35 mouse cellular contexts compared by ENCODE assay signal in the genomic region with DNA sequence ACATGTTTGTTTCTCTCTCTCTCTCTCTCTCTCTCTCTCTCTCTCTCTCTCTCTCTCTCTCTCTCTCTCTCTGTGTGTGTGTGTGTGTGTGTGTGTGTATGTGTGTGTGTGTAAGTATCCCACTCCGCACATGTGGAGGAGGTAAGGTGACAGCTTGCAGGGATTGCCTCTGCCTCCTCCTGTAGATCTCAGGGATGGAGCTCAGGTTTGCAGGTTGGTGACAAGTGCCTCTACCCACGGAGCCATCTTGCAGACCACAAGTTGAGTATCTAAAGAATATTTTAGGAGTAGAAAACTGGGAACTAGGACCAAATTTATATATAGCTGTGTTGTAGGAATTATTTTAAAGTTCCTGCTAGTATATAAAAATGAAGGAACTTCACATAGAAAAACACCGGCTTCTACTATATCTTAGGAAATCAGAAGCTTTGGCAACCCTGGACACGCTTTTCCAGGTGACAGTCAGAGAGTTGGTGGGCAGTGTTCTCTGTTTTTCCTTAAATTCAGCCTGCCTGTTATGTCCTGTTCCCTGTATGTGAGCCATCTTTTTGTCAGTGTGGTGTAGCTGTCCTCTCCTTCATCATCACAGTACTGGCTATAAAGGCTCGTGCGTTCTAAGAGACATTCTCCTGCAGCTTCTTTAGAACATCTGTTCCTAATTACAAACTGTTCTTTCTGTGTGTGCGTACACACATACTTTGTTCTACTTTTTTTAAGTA. TPM values are rescaled to one million over a fixed set of nuclear protein-coding genes. Genes with fewer than 3 reads are reported as not detected.
DNase-seq lines count a peak whose midpoint lies in the region; ATAC-seq and TF ChIP-seq lines count a peak whose summit lies in the region.
"Had no signal": no experiment of that assay in that cellular context is flagged by ENCODE, and none has a peak within 500 bp of the region (broad histone marks: within the 10 kb centered on the region; RNA-seq: fewer than 3 reads in every experiment).

No protein-coding gene starts in this region.

- no peak for DNase-seq in gastrocnemius, adult 2 months
- DNase-seq in gastrocnemius, adult 18-20 months (ENCODE audit: low spot score), result no peak
- DNase-seq in lung, postnatal 0 days (ENCODE audit: low spot score), result no peak
- DNase-seq in lung, postnatal 25 days (ENCODE audit: low spot score), result no peak
- DNase-seq in right cerebral cortex, postnatal 36 days (ENCODE audit: low spot score in 2 of 2), result peak; percentile 16 to 37
- DNase-seq: adrenal gland, adult 2 months; adrenal gland, postnatal 36 days; B cell, adult 2 months; cerebellum, adult 2 months; cerebellum, postnatal 14 days; gastrocnemius, postnatal 36 days; heart, adult 2 months; heart, postnatal 10 days; kidney, adult 11 months; kidney, postnatal 25 days; left cerebral cortex, postnatal 4 days; liver; lung, adult 2 months; lung, postnatal 4 days; thymus, adult 2 months; thymus, postnatal 36 days had no signal

- no peaks in the 10 kb centered on the region for H3K36me3 ChIP-seq in lung, postnatal 0 days (ENCODE audit: insufficient read depth, low read length)
- H3K36me3 ChIP-seq in embryonic facial prominence, embryonic 15.5 days, result peaks cover 13% of the 10 kb centered on the region

- no peaks in the 10 kb centered on the region for H3K27me3 ChIP-seq in lung, postnatal 0 days (replicated peaks; ENCODE audit: insufficient read depth, low read length)
- no peaks in the 10 kb centered on the region for H3K27me3 ChIP-seq in embryonic facial prominence, embryonic 15.5 days
- H3K27me3 ChIP-seq: forebrain, embryonic 13.5 days; heart, embryonic 13.5 days; hindbrain, embryonic 15.5 days; megakaryocyte, embryonic 14.5 days; midbrain, embryonic 12.5 days; neural tube, embryonic 12.5 days had no signal

- no peaks in the 10 kb centered on the region for H3K9me3 ChIP-seq in lung, postnatal 0 days (ENCODE audit: low read length)
- no peaks in the 10 kb centered on the region for H3K9me3 ChIP-seq in embryonic facial prominence, embryonic 15.5 days (replicated peaks)
- H3K9me3 ChIP-seq: forebrain, embryonic 13.5 days; heart, embryonic 13.5 days; hindbrain, embryonic 15.5 days; megakaryocyte, embryonic 14.5 days; midbrain, embryonic 12.5 days; neural tube, embryonic 12.5 days had no signal

- ATAC-seq in lung, postnatal 0 days, result peak; percentile 23; the same call in 1 of the 2 replicates
- ATAC-seq in embryonic facial prominence, embryonic 15.5 days (ENCODE audit: insufficient number of reproducible peaks, low FRiP score, low TSS enrichment, low read depth), result no peak
- ATAC-seq in erythroid progenitor cell, adult 5-6 weeks (replicated peaks; ENCODE audit: low FRiP score, poor library complexity, severe bottlenecking), result no peak
- ATAC-seq: forebrain, embryonic 13.5 days; inflammation-experienced regulatory T-cells, adult 6 months had no signal

- intact Hi-C loops in gastrocnemius, adult 2 months (cut with DNase I), result no loop called here

- peak overlapping the region; percentile 10; the same call in 1 of the 2 replicates for H3K27ac ChIP-seq in gastrocnemius, adult 2 months
- no peak overlapping the region for H3K27ac ChIP-seq in lung, postnatal 0 days (ENCODE audit: low read length)
- H3K27ac ChIP-seq in embryonic facial prominence, embryonic 15.5 days (replicated peaks), result peak overlapping the region; percentile 60
- H3K27ac ChIP-seq: forebrain, embryonic 13.5 days; heart, adult 2 months; hindbrain, embryonic 15.5 days; layer of hippocampus, adult 2 months; liver, embryonic 14.5 days; midbrain, embryonic 12.5 days; neural tube, embryonic 12.5 days; stomach, postnatal 0 days had no signal

- no peaks in the 10 kb centered on the region for H3K4me1 ChIP-seq in lung, postnatal 0 days (ENCODE audit: insufficient read depth, low read depth, low read length)
- peaks cover 19% of the 10 kb centered on the region; the same call in 1 of the 2 replicates for H3K4me1 ChIP-seq in embryonic facial prominence, embryonic 15.5 days
- H3K4me1 ChIP-seq: forebrain, embryonic 13.5 days; hindbrain, embryonic 15.5 days; midbrain, embryonic 12.5 days; neural tube, embryonic 12.5 days had no signal

- H3K9ac ChIP-seq in lung, postnatal 0 days (replicated peaks; ENCODE audit: low read depth), result no peak overlapping the region
- no peak overlapping the region for H3K9ac ChIP-seq in embryonic facial prominence, embryonic 15.5 days
- H3K9ac ChIP-seq: forebrain, embryonic 13.5 days; heart, embryonic 13.5 days; hindbrain, embryonic 15.5 days; liver, embryonic 14.5 days; midbrain, embryonic 12.5 days; neural tube, embryonic 12.5 days had no signal

- TF ChIP-seq CTCF in gastrocnemius, adult 2 months (IDR thresholded peaks at IDR 0.05), result no peak
- no peak for TF ChIP-seq CTCF in lung, postnatal 0 days (IDR thresholded peaks at IDR 0.05)

- 74% methylated on average over 7 of the region's 7 CpGs for WGBS in lung, postnatal 0 days
- 63% methylated on average over 7 of the region's 7 CpGs for WGBS in embryonic facial prominence, embryonic 15.5 days

- peak; percentile 31; the same call in 1 of the 2 replicates for TF ChIP-seq EP300 in lung, postnatal 0 days (IDR thresholded peaks at IDR 0.05)

- H3K4me2 ChIP-seq in lung, postnatal 0 days (replicated peaks; ENCODE audit: low read depth, low read length), result no peak overlapping the region
- H3K4me2 ChIP-seq in embryonic facial prominence, embryonic 15.5 days (replicated peaks), result no peak overlapping the region
- H3K4me2 ChIP-seq: forebrain, embryonic 13.5 days; heart, embryonic 13.5 days; hindbrain, embryonic 15.5 days; midbrain, embryonic 12.5 days; neural tube, embryonic 12.5 days had no signal

- no peak overlapping the region for H3K4me3 ChIP-seq in gastrocnemius, adult 2 months
- H3K4me3 ChIP-seq in lung, postnatal 0 days (ENCODE audit: low read depth, low read length), result no peak overlapping the region
- H3K4me3 ChIP-seq in embryonic facial prominence, embryonic 15.5 days (replicated peaks), result no peak overlapping the region
- H3K4me3 ChIP-seq: erythroblast, embryonic 14.5 days; forebrain, embryonic 13.5 days; heart, adult 2 months; heart, embryonic 13.5 days; hindbrain, embryonic 15.5 days; layer of hippocampus, adult 2 months; megakaryocyte, embryonic 14.5 days; midbrain, embryonic 12.5 days; myocyte; neural tube, embryonic 12.5 days had no signal

RNA-seq across cellular contexts. Expression of gene Ap1g1, which starts 29.2 kb away (rescaled TPM):
- 10 to 100 TPM; 39.9 to 40.0 TPM for total RNA-seq in gastrocnemius, adult 2 months (2021)
- total RNA-seq in gastrocnemius, adult 18-20 months (2021), result 10 to 100 TPM; 28.2 to 37.0 TPM
- 22.4 and 24.7 TPM in 2 replicates for polyA plus RNA-seq in lung, postnatal 0 days (2015; fragmentation: Nextera tagmentation; extraction: Ambion mirVana)
- polyA plus RNA-seq in embryonic facial prominence, embryonic 15.5 days (2015; fragmentation: Nextera tagmentation; extraction: Ambion mirVana), result 36.4 and 38.3 TPM in 2 replicates
- total RNA-seq in erythroid progenitor cell, adult 5-6 weeks (2015; ENCODE audit: low replicate concordance), result 23.1 and 50.7 TPM in 2 replicates
- total RNA-seq in erythroid progenitor cell, adult 5-6 weeks (2017; ENCODE audit: low replicate concordance), result 30.6 and 36.2 TPM in 2 replicates

Comparison
In these comparisons a context has a peak if more than half of its experiments do, and no peak if none do; other contexts are left out.
1. DNase-seq: peak in right cerebral cortex, postnatal 36 days (2 of 2); none in gastrocnemius, adult 2 months (single experiment), gastrocnemius, adult 18-20 months (single experiment), lung, postnatal 0 days (single experiment) and lung, postnatal 25 days (single experiment).